Mouse (Mus musculus) G1E (cell line): ENCODE data around the gene B3gnt7. TPM values are rescaled to one million over a fixed set of nuclear protein-coding genes. Genes with fewer than 3 reads are reported as not detected.

Experiments
- ATAC-seq: 2 replicates; pipeline ENCODE4 v1.8.0; 2016; ENCODE audit warnings: mild to moderate bottlenecking; ENCODE audit not compliant: insufficient number of reproducible peaks, poor library complexity, low FRiP score, severe bottlenecking; ENCODE audit errors: extremely low read depth
- DNase-seq: peaks from one replicate; pipeline ENCODE4 v3.0.0; 2012; ENCODE audit warnings: low spot score
- H3K27me3 ChIP-seq: 2 replicates; pipeline ENCODE4 v1.6.1; 2012; ENCODE audit warnings: mild to moderate bottlenecking, low read length, inconsistent platforms; ENCODE audit not compliant: insufficient read depth
- H3K36me3 ChIP-seq: replicated peaks from 2 replicates; pipeline ENCODE3; 2012; ENCODE audit warnings: mild to moderate bottlenecking, inconsistent platforms
- H3K4me1 ChIP-seq: 2 replicates; pipeline ENCODE4 v1.6.1; 2012; ENCODE audit warnings: low read depth, low read length, inconsistent platforms, mixed read lengths; ENCODE audit not compliant: insufficient read depth
- H3K4me3 ChIP-seq: 2 replicates; pipeline ENCODE4 v1.5.1; 2012; ENCODE audit warnings: low read depth, mild to moderate bottlenecking, inconsistent platforms, low read length, moderate library complexity, mixed read lengths
- H3K9me3 ChIP-seq: replicated peaks from 2 replicates; pipeline ENCODE4 v1.6.1; 2012; ENCODE audit warnings: inconsistent platforms
- CTCF ChIP-seq: IDR thresholded peaks from 2 replicates; pipeline ENCODE4 v1.5.1; 2012; ENCODE audit warnings: low read depth, low read length, inconsistent platforms, mixed read lengths
- GATA1 ChIP-seq: IDR thresholded peaks from 2 replicates; pipeline ENCODE4 v1.6.1; 2012; ENCODE audit warnings: borderline replicate concordance, low read length, inconsistent platforms, mixed read lengths
- GATA2 ChIP-seq: IDR thresholded peaks from 2 replicates; pipeline ENCODE4 v1.6.1; 2012; ENCODE audit warnings: low read depth, low read length, inconsistent platforms, borderline replicate concordance
- POLR2AphosphoS5 ChIP-seq: IDR thresholded peaks from 2 replicates; pipeline ENCODE4 v1.6.1; 2012; ENCODE audit warnings: low read depth, low read length, inconsistent platforms; ENCODE audit not compliant: insufficient replicate concordance
- TAL1 ChIP-seq: conservative IDR thresholded peaks from 2 replicates; pipeline ENCODE4 v1.6.1; 2012; ENCODE audit warnings: low read depth, low read length, inconsistent platforms, mixed read lengths
- polyA plus RNA-seq: library from polyadenylated mRNA; stranded (reverse); fragments of >175 nt; gene quantifications from 2 replicates; pipeline ENCODE4 v1.2.3, GENCODE M21; 2012
- total RNA-seq, 2 experiments: library from RNA; stranded (forward) in 1 of 2; stranded (reverse) in 1 of 2; fragments of 200-1000 nt in 1 of 2; fragments of >200 nt in 1 of 2; fragmentation: Nextera tagmentation in 1 of 2; gene quantifications; 2 replicates each; pipeline ENCODE4 v1.2.3; 2014 to 2017

The B3gnt7 gene
- total and polyA plus RNA-seq, 3 experiments, result 0.16 TPM; not detected in 2

- no peak for DNase-seq
- Histone ChIP-seq H3K4me3 (no peak overlapping the region), H3K4me1 (no peaks in the 10 kb centered on the region; the same call in 1 of the 2 replicates), H3K36me3 (no peaks in the 10 kb centered on the region), H3K9me3 (no peaks in the 10 kb centered on the region), H3K27me3 (peaks cover 21% of the 10 kb centered on the region)
- TF ChIP-seq CTCF (no peak), GATA1 (no peak), GATA2 (no peak), POLR2AphosphoS5 (no peak), TAL1 (no peak)
- ATAC-seq, result no peak
Measured at GRCm38 (mm10) chr1:86285295-86285694, 17.3 kb upstream of the B3gnt7 start.

- Histone ChIP-seq H3K9me3 (no peaks in the 10 kb centered on the region), H3K4me3 (no peak overlapping the region), H3K4me1 (no peaks in the 10 kb centered on the region; the same call in 1 of the 2 replicates), H3K36me3 (no peaks in the 10 kb centered on the region), H3K27me3 (peaks cover 14% of the 10 kb centered on the region)
- no peak for ATAC-seq
- TF ChIP-seq POLR2AphosphoS5 (no peak), CTCF (no peak), GATA2 (no peak), TAL1 (no peak), GATA1 (no peak)
- no peak for DNase-seq
Measured at GRCm38 (mm10) chr1:86287473-86287872, 15.2 kb upstream of the B3gnt7 start.

GRCm38 (mm10) chr1:86290452-86290851 lies 12.2 kb upstream of the B3gnt7 start:
- ATAC-seq (no peak), DNase-seq (no peak)
- no peak for TF ChIP-seq GATA2
- TF ChIP-seq CTCF, result no peak
- TF ChIP-seq TAL1, result no peak
- TF ChIP-seq GATA1, result no peak
- no peak for TF ChIP-seq POLR2AphosphoS5
- no peak overlapping the region for H3K4me3 ChIP-seq
- H3K27me3 ChIP-seq, result peaks cover 20% of the 10 kb centered on the region
- no peaks in the 10 kb centered on the region; the same call in 1 of the 2 replicates for H3K4me1 ChIP-seq
- H3K9me3 ChIP-seq, result no peaks in the 10 kb centered on the region
- H3K36me3 ChIP-seq, result no peaks in the 10 kb centered on the region

- Histone ChIP-seq H3K36me3 (no peaks in the 10 kb centered on the region), H3K4me1 (no peaks in the 10 kb centered on the region; the same call in 1 of the 2 replicates), H3K27me3 (peaks cover 34% of the 10 kb centered on the region), H3K4me3 (no peak overlapping the region), H3K9me3 (no peaks in the 10 kb centered on the region)
- TF ChIP-seq GATA1, result no peak
- TF ChIP-seq GATA2, result no peak
- TF ChIP-seq POLR2AphosphoS5, result no peak
- no peak for TF ChIP-seq CTCF
- TF ChIP-seq TAL1, result no peak
- ATAC-seq (no peak), DNase-seq (no peak)
Measured at GRCm38 (mm10) chr1:86293091-86293490, 9.5 kb upstream of the B3gnt7 start.

GRCm38 (mm10) chr1:86293868-86294267 lies 8.8 kb upstream of the B3gnt7 start:
- no peak for DNase-seq
- peaks cover 39% of the 10 kb centered on the region for H3K27me3 ChIP-seq
- H3K4me3 ChIP-seq, result no peak overlapping the region
- no peaks in the 10 kb centered on the region for H3K9me3 ChIP-seq
- H3K36me3 ChIP-seq, result no peaks in the 10 kb centered on the region
- ATAC-seq, result no peak
- no peaks in the 10 kb centered on the region; the same call in 1 of the 2 replicates for H3K4me1 ChIP-seq
- TF ChIP-seq CTCF, result no peak
- TF ChIP-seq GATA1, result no peak
- no peak for TF ChIP-seq TAL1
- TF ChIP-seq GATA2, result no peak

- Histone ChIP-seq H3K36me3 (no peaks in the 10 kb centered on the region), H3K27me3 (peaks cover 42% of the 10 kb centered on the region), H3K4me3 (no peak overlapping the region), H3K4me1 (no peaks in the 10 kb centered on the region; the same call in 1 of the 2 replicates), H3K9me3 (no peaks in the 10 kb centered on the region)
- ATAC-seq (no peak), DNase-seq (no peak)
- TF ChIP-seq POLR2AphosphoS5 (no peak), GATA1 (no peak), CTCF (no peak), GATA2 (no peak), TAL1 (no peak)
Measured at GRCm38 (mm10) chr1:86294472-86294871, 8.2 kb upstream of the B3gnt7 start.

GRCm38 (mm10) chr1:86300093-86300492 lies 2.5 kb upstream of the B3gnt7 start:
- DNase-seq (no peak), ATAC-seq (no peak)
- no peak overlapping the region for H3K4me3 ChIP-seq
- peaks cover 85% of the 10 kb centered on the region for H3K27me3 ChIP-seq
- H3K36me3 ChIP-seq, result no peaks in the 10 kb centered on the region
- no peaks in the 10 kb centered on the region for H3K9me3 ChIP-seq
- TF ChIP-seq TAL1 (no peak), GATA1 (no peak), GATA2 (no peak), CTCF (no peak), POLR2AphosphoS5 (no peak)
- H3K4me1 ChIP-seq, result peaks cover 32% of the 10 kb centered on the region
